Mouse (Mus musculus): Measurements from ENCODE around the gene Wwtr1. TPM values are rescaled to one million over a fixed set of nuclear protein-coding genes. Genes with fewer than 3 reads are reported as not detected.

Wwtr1 gene
- polyA plus RNA-seq, 2 experiments: 34.5 to 54.2 TPM

DNA sequence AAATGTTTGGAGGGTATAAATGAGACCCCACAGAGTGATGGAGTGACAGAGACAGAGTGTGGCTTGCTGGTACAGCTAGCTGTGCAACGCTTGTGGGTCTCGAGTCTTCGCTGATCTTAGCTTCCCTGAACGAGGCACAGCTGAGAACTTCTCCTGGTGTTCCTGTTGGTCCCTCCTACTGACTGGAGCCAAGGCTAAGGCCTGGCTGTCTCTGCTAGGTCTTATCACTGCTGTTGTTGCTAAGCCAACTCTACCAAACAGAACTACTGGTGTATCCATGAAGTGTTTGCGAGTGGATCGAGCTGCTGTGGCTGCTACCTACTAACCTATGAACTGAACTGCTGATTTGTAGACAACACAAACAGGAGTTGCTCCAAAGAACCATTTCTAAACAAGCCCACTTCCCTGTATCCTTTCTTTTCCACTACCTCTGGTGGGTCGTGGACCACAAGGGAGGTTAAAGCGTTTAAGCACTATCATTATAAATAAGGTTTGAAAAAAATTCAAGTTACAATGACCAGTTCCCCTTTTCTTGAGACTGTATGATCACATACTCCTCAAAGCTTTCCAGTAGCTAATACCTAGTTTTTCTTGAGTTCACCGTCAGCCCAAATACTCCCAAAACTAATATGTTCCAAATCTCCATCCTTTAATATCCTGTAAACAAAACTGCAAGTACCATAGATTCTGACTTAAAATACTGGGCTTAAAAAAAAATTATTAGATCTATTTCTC lies 42.6 kb downstream of the Wwtr1 start:
- Histone ChIP-seq H3K36me3 (ENCODE audit: control insufficient read depth, insufficient read depth, low read length) (no peaks in the 10 kb centered on the region; the same call in 1 of the 2 replicates), H3K4me2 (replicated peaks; ENCODE audit: low read depth, low read length, severe bottlenecking) (no peak overlapping the region), H3K9ac (ENCODE audit: low read depth, low read length, severe bottlenecking) (no peak overlapping the region), H3K27ac (replicated peaks; ENCODE audit: low read depth, low read length) (no peak overlapping the region), H3K9me3 (ENCODE audit: control insufficient read depth, low read length) (no peaks in the 10 kb centered on the region), H3K27me3 (ENCODE audit: control insufficient read depth, insufficient read depth, low read length) (no peaks in the 10 kb centered on the region), H3K4me3 (replicated peaks; ENCODE audit: low read length) (no peak overlapping the region), H3K4me1 (ENCODE audit: control insufficient read depth, insufficient read depth, low read length) (peaks cover 28% of the 10 kb centered on the region)
- no peak for TF ChIP-seq POLR2A (IDR thresholded peaks at IDR 0.05; ENCODE audit: borderline replicate concordance, extremely low read depth, insufficient read depth, insufficient read length)
- WGBS: 83% methylated on average over 9 of the region's 9 CpGs
- no peak for ATAC-seq (ENCODE audit: low FRiP score, low read depth)
- no peak for DNase-seq (ENCODE audit: low spot score)

DNA sequence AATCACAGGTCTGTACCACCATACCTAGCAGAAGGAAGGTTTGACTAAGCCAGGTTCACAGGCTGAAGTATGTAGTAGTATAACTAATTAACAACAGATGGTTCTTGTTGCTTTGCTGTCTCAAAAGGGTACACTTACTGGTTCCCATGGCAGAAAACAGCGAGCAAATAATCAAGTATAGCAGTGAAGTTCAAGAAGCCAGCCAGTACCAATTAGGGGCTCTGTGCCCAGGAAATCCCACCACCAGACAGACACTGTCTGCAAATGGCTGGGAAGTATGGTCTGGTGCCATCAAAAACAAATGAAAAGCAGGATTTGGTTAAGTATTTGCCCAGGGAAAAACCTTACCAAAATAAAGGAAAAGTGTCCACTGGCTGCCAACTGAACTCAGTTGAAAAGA lies 44.9 kb downstream of the Wwtr1 start:
- Histone ChIP-seq H3K4me3 (replicated peaks; ENCODE audit: low read length) (no peak overlapping the region), H3K9ac (ENCODE audit: low read depth, low read length, severe bottlenecking) (no peak overlapping the region), H3K9me3 (ENCODE audit: control insufficient read depth, low read length) (no peaks in the 10 kb centered on the region; the same call in 1 of the 2 replicates), H3K4me1 (ENCODE audit: control insufficient read depth, insufficient read depth, low read length) (peaks cover 24% of the 10 kb centered on the region), H3K27me3 (ENCODE audit: control insufficient read depth, insufficient read depth, low read length) (no peaks in the 10 kb centered on the region), H3K27ac (replicated peaks; ENCODE audit: low read depth, low read length) (peak overlapping the region; percentile 52), H3K4me2 (replicated peaks; ENCODE audit: low read depth, low read length, severe bottlenecking) (no peak overlapping the region), H3K36me3 (ENCODE audit: control insufficient read depth, insufficient read depth, low read length) (peaks cover 5% of the 10 kb centered on the region; the same call in 1 of the 2 replicates)
- DNase-seq (ENCODE audit: low spot score) (no peak), ATAC-seq (ENCODE audit: low FRiP score, low read depth) (no peak)
- TF ChIP-seq POLR2A (IDR thresholded peaks at IDR 0.05; ENCODE audit: borderline replicate concordance, extremely low read depth, insufficient read depth, insufficient read length): no peak
- 18% methylated on average over 1 of the region's 1 CpGs for WGBS

DNA sequence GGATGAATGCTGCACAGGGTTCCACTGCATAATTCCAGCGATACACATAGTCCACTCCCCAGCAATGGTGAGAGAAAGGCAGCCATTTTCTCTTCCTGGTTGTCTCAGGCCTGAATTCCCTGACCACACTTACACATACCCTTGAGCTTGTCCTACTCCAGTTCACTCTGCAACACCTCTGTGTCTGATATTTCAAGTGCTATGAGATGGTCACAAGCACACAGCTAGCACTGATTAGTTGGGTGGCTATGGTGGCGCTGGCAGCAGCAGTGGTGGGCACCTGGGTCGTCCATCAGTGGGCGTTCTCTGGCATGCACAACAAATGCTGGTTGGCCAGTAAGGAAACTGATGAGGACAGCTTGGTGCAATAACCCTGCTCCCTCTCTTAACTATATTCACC lies 45.5 kb downstream of the Wwtr1 start:
- 90% methylated on average over 4 of the region's 4 CpGs for WGBS
- peaks cover 5% of the 10 kb centered on the region; the same call in 1 of the 2 replicates for H3K36me3 ChIP-seq (ENCODE audit: control insufficient read depth, insufficient read depth, low read length)
- no peak overlapping the region for H3K4me3 ChIP-seq (replicated peaks; ENCODE audit: low read length)
- TF ChIP-seq POLR2A (IDR thresholded peaks at IDR 0.05; ENCODE audit: borderline replicate concordance, extremely low read depth, insufficient read depth, insufficient read length): no peak
- no peaks in the 10 kb centered on the region for H3K27me3 ChIP-seq (ENCODE audit: control insufficient read depth, insufficient read depth, low read length)
- H3K27ac ChIP-seq (replicated peaks; ENCODE audit: low read depth, low read length): no peak overlapping the region
- ATAC-seq (ENCODE audit: low FRiP score, low read depth) (no peak), DNase-seq (ENCODE audit: low spot score) (no peak)
- no peaks in the 10 kb centered on the region; the same call in 1 of the 2 replicates for H3K9me3 ChIP-seq (ENCODE audit: control insufficient read depth, low read length)
- H3K9ac ChIP-seq (ENCODE audit: low read depth, low read length, severe bottlenecking): no peak overlapping the region
- H3K4me1 ChIP-seq (ENCODE audit: control insufficient read depth, insufficient read depth, low read length): peaks cover 18% of the 10 kb centered on the region
- H3K4me2 ChIP-seq (replicated peaks; ENCODE audit: low read depth, low read length, severe bottlenecking): no peak overlapping the region

DNA sequence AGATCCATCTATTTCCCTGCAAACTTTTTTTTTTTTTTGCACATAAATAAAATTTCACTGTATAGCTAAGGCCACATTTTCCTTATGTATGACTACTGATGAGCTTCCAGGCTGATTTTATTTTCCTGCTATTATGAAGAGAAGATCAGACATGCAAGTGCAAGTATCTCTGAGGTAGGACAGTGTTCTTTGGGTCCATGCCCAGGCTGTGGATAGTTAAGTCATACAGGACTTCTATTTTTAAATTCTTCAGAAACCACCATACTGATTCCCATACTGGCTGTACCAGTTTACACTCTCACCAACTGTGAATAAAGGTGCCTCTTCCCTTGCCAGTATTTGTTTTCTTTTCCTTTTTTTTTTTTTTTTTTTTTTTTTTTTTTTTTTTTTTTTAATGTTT lies 48.6 kb downstream of the Wwtr1 start:
- DNase-seq (ENCODE audit: low spot score) (no peak), ATAC-seq (ENCODE audit: low FRiP score, low read depth) (no peak)
- Histone ChIP-seq H3K36me3 (ENCODE audit: control insufficient read depth, insufficient read depth, low read length) (peaks cover 5% of the 10 kb centered on the region; the same call in 1 of the 2 replicates), H3K4me3 (replicated peaks; ENCODE audit: low read length) (no peak overlapping the region), H3K27ac (replicated peaks; ENCODE audit: low read depth, low read length) (no peak overlapping the region), H3K4me2 (replicated peaks; ENCODE audit: low read depth, low read length, severe bottlenecking) (no peak overlapping the region), H3K4me1 (ENCODE audit: control insufficient read depth, insufficient read depth, low read length) (peaks cover 5% of the 10 kb centered on the region), H3K9ac (ENCODE audit: low read depth, low read length, severe bottlenecking) (no peak overlapping the region), H3K9me3 (ENCODE audit: control insufficient read depth, low read length) (no peaks in the 10 kb centered on the region; the same call in 1 of the 2 replicates), H3K27me3 (ENCODE audit: control insufficient read depth, insufficient read depth, low read length) (no peaks in the 10 kb centered on the region)
- TF ChIP-seq POLR2A (IDR thresholded peaks at IDR 0.05; ENCODE audit: borderline replicate concordance, extremely low read depth, insufficient read depth, insufficient read length): no peak

DNA sequence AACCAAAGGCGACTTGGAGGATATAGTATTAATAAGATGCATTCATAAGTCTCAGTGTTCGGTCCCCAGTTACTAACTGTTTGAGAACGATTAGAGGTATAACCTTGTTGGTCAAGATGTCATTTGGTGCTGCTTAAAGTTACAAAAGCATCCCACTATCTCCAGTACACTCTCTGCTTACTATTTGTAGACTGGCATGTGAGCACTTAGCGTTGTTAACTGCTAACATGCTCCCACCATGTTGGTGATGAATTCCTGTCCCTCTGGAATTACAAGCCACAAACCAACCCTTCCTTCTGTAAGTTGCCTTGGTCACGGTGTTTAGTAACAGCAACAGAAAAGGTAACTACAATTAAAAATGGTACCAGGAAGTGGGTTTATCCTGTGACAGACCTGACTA lies 52.6 kb downstream of the Wwtr1 start:
- 96% methylated on average over 5 of the region's 5 CpGs for WGBS
- TF ChIP-seq POLR2A (IDR thresholded peaks at IDR 0.05; ENCODE audit: borderline replicate concordance, extremely low read depth, insufficient read depth, insufficient read length): no peak
- Histone ChIP-seq H3K27ac (replicated peaks; ENCODE audit: low read depth, low read length) (no peak overlapping the region), H3K4me2 (replicated peaks; ENCODE audit: low read depth, low read length, severe bottlenecking) (no peak overlapping the region), H3K9ac (ENCODE audit: low read depth, low read length, severe bottlenecking) (no peak overlapping the region), H3K27me3 (ENCODE audit: control insufficient read depth, insufficient read depth, low read length) (no peaks in the 10 kb centered on the region), H3K9me3 (ENCODE audit: control insufficient read depth, low read length) (no peaks in the 10 kb centered on the region; the same call in 1 of the 2 replicates), H3K4me1 (ENCODE audit: control insufficient read depth, insufficient read depth, low read length) (no peaks in the 10 kb centered on the region), H3K4me3 (replicated peaks; ENCODE audit: low read length) (no peak overlapping the region), H3K36me3 (ENCODE audit: control insufficient read depth, insufficient read depth, low read length) (0 out of 2 replicates have a peak, but pooled peaks cover 5% of the 10 kb centered on the region)
- DNase-seq (ENCODE audit: low spot score): no peak
- no peak for ATAC-seq (ENCODE audit: low FRiP score, low read depth)
